Mouse (Mus musculus) adrenal gland, adult 18-20 months (tissue): Measurements from ENCODE around the gene Alkbh3. TPM values are rescaled to one million over a fixed set of nuclear protein-coding genes. Genes with fewer than 3 reads are reported as not detected.

Experiments
- DNase-seq, 2 experiments: peaks; one replicate each; pipeline ENCODE4 v3.0.0; 2021 to 2022; ENCODE audit warnings: low spot score in 2 of 2
- total RNA-seq, 2 experiments: library from RNA; stranded (reverse); gene quantifications; 1 replicate in 1 of 2; 2 replicates in 1 of 2; pipeline ENCODE4 v1.2.3; 2021

The Alkbh3 gene
- total RNA-seq, 2 experiments from 2014 or later = 43.4 to 58.2 TPM

DNA sequence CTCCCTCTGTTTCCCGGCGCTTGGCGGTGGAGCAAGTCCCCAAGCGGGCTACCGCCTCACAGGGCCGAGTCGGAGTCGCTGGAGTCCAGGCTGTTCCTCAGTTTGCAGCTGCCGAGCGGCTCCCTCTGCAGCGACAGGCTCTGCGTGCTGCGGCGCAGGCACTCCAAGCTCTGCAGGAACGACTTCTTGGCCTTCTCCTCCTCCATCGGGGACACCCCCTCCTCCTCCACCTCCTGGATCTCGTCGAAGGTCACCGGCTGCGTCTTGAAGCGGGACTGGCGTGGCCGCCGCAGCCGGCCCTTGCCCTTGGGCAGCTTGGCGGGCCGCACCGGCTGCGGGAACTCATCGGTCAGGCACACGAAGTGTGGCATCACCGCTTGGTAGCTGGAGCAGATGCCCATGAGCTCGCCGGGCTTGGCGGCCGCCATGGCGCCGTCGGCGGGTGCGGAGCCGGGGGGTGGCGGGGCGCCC, 54.2 kb downstream of the Alkbh3 start:
- DNase-seq = peak; percentile 52 to 62

DNA sequence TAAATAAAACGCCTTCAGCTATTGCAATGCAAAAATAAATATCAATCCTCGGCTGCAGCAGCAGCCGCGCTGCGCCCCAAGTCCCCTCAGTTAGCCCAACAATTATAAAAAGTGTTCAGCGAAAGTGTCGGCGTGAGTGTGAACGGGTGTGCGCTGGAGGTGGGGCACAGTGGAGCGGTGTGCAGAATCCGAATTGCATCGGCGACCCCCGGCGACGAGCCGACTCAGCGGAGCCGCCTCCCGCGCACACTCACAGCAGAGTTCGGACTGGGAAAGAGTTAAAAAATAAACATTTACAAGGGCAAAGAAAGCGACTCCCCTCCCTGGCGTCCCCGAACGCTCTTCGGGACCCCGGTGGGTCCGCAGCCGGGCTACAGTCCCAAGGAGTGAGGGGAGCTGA, 54.7 kb downstream of the Alkbh3 start:
- no peak for DNase-seq

DNA sequence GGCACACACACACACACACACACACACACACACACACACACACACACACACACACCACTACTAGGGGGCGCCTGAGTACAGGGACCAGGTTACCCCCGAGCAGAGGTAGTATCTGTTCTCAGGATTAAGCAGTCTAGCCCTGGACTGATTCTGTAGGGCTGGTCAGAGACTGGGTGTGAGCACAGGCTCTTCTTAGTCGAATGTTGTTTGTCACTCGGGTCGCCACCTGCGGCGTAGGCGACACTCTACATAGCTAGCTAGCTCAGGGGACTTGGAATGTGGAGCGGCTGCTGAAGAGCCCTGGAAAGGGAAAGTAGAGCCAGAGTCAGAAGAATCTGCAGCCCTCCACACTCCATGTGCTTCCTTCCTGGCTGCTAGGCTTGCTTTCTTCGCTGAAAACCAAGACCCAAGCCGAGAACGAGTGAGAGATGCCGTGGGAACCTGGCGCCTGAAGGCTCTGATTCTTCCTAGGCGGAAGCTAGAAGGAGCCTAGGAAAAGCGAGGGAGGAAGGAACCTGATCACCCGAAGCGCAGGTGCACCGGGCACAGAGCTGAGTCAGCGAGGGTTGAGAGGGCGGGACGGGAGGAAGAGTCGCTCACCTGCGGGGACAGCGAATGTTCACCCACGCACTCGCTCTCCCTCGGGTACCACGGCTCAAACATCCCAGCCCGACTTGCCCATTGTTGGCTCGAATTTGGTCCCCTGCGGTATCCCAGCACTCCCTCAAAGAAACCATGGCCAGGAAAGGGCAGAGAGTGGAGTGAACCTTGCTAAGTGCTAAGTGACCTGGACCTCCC, 55.6 kb downstream of the Alkbh3 start:
- no peak for DNase-seq

DNA sequence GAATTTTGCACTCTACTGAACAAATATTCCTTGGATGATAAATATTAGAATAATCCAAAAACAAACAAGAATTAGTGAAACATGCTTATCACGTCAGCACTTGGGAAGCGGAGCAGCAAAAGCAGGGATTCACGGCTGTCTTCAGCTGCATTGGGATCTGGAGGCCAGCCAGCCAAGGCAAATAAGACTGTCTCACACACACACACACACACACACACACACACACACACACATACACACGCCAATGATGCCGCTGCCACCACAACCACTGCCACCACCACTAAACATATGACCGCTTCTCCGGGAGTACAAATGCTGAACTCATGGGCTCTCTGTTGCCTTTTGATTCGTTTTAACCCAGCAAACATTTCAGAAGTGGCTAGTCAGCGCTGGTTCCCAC, 56.9 kb downstream of the Alkbh3 start:
- DNase-seq = no peak

DNA sequence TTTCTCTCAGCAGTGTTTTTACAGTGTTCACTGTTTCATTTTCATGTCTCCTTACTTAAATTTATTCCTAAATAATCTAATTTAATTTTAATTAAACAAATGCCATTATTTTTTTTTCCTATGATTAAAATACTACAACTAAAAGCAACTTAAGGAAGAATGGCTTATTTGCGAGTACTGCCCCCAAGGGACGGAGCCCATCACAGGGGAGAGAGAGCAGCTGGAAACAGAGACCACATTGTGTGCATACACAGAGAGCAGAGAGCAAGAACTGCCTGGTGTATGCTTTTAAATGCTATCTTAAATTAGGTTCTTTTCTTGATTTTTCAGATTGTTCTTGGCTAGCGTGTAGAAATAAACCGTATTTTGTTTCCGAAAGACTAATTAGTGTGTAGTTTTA, 63.6 kb downstream of the Alkbh3 start:
- DNase-seq = no peak

GRCm38 (mm10) chr2:93944855-93945254, 65.8 kb downstream of the Alkbh3 start:
- no peak for DNase-seq

GRCm38 (mm10) chr2:93944099-93944498, 66.5 kb downstream of the Alkbh3 start:
- DNase-seq = no peak

- no peak for DNase-seq
Measured at GRCm38 (mm10) chr2:93941670-93942069, 68.9 kb downstream of the Alkbh3 start.

GRCm38 (mm10) chr2:93938534-93938933, 72.1 kb downstream of the Alkbh3 start:
- DNase-seq = no peak

Other genes starting within 250 kb of the Alkbh3 start
- 10 to 100 TPM; 65.3 to 98.1 TPM for gene Ext2, start 188.2 kb downstream of the Alkbh3 start, total RNA-seq
- gene Accs, start 160.9 kb downstream of the Alkbh3 start, total RNA-seq = 1 to 10 TPM; 6.1 to 6.9 TPM
- under 1 TPM; 0.40 to 0.74 TPM for gene Accsl, start 141.7 kb downstream of the Alkbh3 start, total RNA-seq
- 10 to 100 TPM; 68.0 to 79.5 TPM for gene Gm13889, start 53.6 kb downstream of the Alkbh3 start, total RNA-seq
- not detected for gene Gm27027, start 14.5 kb downstream of the Alkbh3 start, total RNA-seq
- 100 to 1,000 TPM; 241 to 260 TPM for gene Hsd17b12, start 147.2 kb upstream of the Alkbh3 start, total RNA-seq